Mouse (Mus musculus) left cerebral cortex, postnatal 36 days (tissue): ENCODE measurements at regions not wholly inside any gene's neighbourhood (a gene's known extent, or its start where the extent isn't known, plus 50 kb on each side); places are given as distances from the start of the nearest gene placed in this dataset.

Experiments
- DNase-seq, 2 experiments: peaks; one replicate each; pipeline ENCODE4 v3.0.0; 2021 to 2022; ENCODE audit warnings: low spot score in 2 of 2, mixed read lengths in 1 of 2
- intact Hi-C: fragments of 180-260 bp; cut with DNase I; formaldehyde crosslinking; loops from one replicate; pipeline ENCODE4 v1.15.1; 2025

GRCm38 (mm10) chr4:131253443-131253817, 309.2 kb downstream of the Matn1 start:
- intact Hi-C loops: loop anchor here (1.0 to 5.0 kb wide), 5 partner anchors 119 to 584 kb away; partner anchors contain the start of gene Ptpru
- DNase-seq: no peak

DNA sequence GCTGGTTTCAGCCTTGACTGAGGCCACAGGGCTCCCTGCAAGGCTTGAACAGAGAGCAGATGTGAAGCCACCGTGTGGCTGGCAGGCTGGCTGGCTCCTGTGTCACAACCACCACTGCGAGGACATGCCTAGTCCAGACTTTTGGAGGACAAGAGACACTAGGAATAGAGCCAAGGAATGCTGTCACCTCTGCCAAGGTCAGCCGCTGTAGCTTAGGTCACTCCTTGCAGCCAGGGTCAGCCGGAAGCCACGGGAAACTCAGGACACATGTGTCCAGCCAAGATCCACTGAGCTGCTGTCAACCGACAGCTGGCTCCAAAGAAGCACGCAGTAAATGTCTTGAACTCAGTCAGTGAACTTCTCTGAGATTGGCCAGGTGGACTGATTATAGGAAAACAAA, 310.1 kb downstream of the Matn1 start:
- no peak for DNase-seq
- intact Hi-C loops: loop anchor here (2.0 to 5.0 kb wide), 5 partner anchors 118 to 583 kb away; partner anchors contain the start of gene Ptpru

- intact Hi-C loops: loop anchor here (2.0 to 5.0 kb wide), 5 partner anchors 118 to 583 kb away; partner anchors contain the start of gene Ptpru
- DNase-seq: no peak
Observed at GRCm38 (mm10) chr4:131254691-131255090, 310.5 kb downstream of the Matn1 start.

DNA sequence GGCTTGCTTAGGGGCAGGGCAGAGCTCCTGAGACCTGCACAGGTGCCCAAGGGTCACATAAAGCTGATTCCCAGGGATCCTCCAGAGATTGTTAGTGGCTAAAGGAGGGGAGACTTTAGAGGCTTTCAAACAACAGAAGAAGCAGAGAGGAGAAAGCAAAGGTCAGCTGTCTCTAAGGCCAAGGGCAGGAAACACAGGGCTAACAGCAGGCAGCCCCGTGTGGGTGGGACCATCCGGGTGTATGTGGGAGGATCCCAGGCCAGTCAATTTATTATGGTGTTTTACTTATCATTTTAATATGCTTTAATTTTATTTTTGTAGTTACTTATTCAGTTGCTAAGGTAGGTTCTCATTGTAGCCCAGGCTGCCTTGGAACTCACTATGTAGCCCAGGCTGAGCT, 317.1 kb downstream of the Matn1 start:
- no peak for DNase-seq
- intact Hi-C loops: no loop called here

DNA sequence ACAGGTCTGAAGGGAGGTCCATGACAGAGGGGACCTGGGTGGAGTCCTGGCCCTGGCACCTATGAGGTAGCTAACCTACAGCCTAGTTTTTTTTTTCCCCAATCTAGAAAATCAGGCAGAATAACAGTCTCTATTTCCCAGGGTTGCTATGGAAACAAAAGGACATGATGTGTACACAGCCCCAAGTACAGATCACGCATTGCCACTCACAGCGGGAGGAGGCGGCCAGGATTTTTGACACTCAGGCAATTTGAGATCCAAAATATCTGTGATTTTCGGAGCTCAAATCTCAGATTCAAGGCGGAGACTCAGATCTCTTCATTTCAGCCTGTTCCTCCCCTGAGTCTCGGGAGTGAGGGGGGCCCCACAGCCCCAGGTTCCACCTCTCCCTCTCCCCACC, 318.7 kb downstream of the Matn1 start:
- intact Hi-C loops: no loop called here
- no peak for DNase-seq

DNA sequence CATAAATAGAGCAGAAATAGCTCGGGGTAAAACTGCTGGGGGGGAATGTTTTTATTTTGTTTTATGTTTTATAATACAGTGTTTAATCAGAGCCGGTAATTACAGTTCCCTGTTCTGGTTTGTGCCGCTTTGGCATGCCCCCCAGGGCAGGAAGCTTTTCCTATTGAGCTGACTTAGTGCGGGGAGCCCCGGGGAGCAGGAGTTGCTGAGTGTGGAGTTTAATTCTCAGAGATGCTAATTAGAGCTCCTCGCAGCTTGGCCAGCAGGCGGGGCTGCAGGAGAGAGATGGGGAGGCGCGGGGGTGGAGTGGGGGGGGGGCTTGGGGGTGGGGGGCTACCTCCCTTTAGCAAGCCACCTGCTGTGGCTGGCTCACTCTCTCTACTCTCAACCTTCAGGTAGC, 322.6 kb downstream of the Matn1 start:
- intact Hi-C loops: loop anchor here (5.0 kb wide), 1 partner anchor 111 kb away; no protein-coding TSS in a partner anchor
- DNase-seq: no peak

- no peak for DNase-seq
- intact Hi-C loops: loop anchor here (5.0 kb wide), 1 partner anchor 110 kb away; no protein-coding TSS in a partner anchor
Observed at GRCm38 (mm10) chr4:131267760-131268159, 323.6 kb downstream of the Matn1 start.

GRCm38 (mm10) chr4:131270192-131270591, 326.0 kb downstream of the Matn1 start:
- peak; percentile 44 to 47 for DNase-seq
- intact Hi-C loops: no loop called here

- intact Hi-C loops: loop anchor here (2.0 kb wide), 1 partner anchor 157 kb away; no protein-coding TSS in a partner anchor
Observed at GRCm38 (mm10) chr4:131272060-131272459, 327.9 kb downstream of the Matn1 start.

GRCm38 (mm10) chr4:131293560-131293959, 349.4 kb downstream of the Matn1 start:
- intact Hi-C loops: no loop called here
- no peak for DNase-seq

More at GRCm38 (mm10) chr4:131272060-131272459, 327.9 kb downstream of the Matn1 start:
- no peak for DNase-seq

DNA sequence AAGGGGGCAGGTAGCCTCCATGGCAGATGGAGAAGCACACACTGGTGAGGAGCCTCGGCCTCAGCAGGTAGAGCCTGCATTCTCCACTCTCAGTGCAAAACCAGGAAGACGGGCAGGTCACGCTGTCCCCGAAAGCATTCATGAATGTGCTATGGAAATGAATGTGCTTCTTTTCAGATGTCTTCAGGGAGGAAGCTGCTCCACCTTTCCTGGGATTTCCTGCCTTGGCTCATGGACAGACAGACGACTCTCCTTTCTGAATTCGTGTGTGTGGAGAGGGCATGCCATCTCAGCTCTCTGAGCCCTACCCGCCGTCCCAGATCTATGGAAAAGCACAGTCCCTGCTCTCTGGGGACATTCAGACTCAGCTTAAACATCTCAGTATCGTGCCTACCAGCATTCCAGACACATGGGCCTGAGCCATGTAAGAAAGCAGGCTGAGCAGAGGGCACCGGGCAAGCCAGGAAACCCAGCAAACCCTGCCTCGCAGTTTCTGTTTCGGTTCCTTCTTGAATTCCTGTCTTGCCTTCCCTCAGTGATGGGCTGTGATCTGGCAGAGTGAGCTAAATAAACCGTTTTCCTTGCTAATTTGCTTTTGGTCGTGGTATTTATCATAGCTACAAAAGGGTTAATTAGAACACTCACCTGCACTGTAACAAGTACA, 354.0 kb downstream of the Matn1 start:
- intact Hi-C loops: no loop called here
- DNase-seq: no peak

DNA sequence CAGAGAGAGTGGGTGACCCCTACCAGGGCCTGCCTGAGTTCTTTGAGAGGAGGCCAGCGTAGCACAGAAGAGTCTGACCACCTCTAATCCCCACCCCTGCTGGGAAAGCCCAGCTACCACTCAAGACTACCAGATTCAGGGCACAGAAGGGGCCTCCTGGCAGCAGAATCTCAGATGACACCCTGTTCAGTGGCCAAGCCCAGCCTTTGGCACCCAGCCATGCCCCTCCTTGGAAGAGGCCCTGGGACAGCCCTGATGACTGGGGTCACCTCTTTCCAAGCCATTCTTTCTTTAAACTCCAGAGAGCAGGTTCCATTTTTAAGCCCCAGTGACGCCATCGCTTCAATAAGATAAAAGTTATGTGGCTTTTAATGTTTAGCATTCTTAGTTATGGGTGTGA, 359.8 kb downstream of the Matn1 start:
- intact Hi-C loops: no loop called here
- DNase-seq: peak in 1 of 2 experiments; percentile 20

GRCm38 (mm10) chr4:131304361-131304777, 360.2 kb downstream of the Matn1 start:
- peak; percentile 75 to 80 for DNase-seq
- intact Hi-C loops: no loop called here

DNA sequence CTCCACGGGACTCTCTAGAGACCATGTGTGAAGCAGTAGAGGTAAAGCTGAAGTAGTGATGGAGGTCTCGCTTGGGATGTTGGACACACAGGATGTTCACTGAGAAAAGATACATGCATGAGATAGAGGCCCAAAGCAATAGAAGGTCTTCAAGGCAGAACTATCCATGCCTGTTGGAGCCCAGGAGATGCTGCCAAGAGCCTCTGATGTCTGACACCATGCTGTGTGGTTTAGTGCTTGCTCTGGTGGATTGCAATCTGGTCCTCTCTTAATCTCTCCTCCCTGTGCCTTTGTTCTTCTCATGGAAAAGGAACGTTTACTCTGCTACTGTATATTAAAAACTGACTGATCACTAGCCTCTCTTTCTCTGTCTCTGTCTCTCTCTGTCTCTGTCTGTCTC, 370.0 kb downstream of the Matn1 start:
- intact Hi-C loops: no loop called here
- no peak for DNase-seq

DNA sequence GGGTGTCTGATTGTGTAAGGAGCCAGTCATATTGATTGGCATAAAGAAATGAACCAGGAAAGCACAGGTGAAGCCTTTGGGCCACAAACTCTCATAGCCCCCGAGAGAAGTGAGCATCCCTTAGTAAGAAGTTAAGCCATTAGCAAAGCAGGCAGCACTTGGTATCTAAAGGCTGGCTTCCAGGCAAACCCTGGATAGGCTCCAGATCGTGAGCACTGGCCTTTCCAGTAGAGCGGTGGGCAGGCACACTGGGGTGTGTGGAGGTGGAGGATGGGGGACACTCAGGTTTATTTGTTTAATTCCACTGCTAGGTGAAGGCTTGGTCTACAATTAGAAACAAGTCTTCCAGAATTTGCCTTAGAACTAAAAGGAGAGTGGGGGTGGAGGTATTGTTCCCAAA, 371.9 kb downstream of the Matn1 start:
- intact Hi-C loops: no loop called here
- no peak for DNase-seq

DNA sequence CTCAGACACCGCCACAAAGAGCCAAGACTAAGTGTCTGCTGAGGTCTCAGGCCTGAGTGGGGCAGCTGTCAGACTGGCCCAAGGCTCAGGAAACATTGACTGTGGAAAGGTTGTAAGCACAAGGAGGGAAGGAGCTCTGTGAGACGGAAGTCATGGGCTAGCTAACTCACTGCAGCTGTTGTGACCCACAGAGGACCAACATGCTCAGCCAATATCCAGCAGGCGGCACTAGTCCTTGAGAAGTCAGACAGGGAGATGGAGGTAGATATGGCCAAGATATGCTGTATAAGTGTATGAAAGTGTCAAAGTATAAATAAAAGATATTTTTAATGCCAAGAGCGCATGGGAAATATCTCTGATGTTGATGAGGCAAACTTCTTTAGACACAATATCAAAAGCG, 378.1 kb downstream of the Matn1 start:
- intact Hi-C loops: no loop called here
- DNase-seq: no peak

GRCm38 (mm10) chr4:131324486-131324885, 380.3 kb downstream of the Matn1 start:
- intact Hi-C loops: no loop called here
- peak; percentile 18 to 24 for DNase-seq

DNA sequence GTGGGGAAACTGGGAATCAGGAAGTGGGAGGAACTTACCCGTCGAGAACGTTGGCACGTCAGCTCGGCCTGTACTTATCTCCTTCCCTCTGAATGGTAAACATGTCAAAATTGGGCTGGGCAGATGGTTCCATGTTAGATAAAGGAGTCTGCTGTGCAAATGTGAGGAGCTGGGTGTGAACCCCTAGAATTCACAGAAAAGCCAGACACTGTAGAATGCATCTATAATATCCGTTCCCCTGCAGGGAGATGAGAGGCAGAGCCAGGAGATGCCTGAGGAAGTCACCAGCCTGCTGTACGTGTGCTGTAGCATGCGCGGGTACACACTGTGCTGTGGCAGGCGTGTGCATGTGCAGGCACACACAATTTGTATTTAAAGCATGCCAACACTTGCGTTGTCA, 381.0 kb downstream of the Matn1 start:
- DNase-seq: no peak

DNA sequence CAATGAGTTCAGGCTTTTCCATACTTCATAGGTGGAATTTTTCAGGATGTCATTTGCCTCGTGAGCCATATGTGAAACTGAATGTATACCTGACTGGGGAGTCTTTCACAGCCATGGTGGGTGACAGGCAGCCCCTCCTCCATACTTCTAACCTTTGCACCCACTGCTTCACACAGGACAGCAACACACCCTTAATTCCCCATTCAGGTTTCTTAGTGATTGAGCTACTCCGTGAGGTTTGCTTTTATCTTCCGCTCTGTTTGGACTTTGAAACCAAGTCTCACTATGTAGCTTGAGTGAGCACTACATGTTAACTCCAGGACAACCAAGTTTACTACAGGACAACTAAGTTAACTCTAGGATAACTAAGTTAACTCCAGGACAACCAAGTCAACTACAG, 381.4 kb downstream of the Matn1 start:
- DNase-seq: no peak
- intact Hi-C loops: no loop called here

More for the DNA sequence above, 381.0 kb downstream of the Matn1 start:
- intact Hi-C loops: no loop called here

GRCm38 (mm10) chr4:131329398-131329797, 385.2 kb downstream of the Matn1 start:
- intact Hi-C loops: no loop called here

DNA sequence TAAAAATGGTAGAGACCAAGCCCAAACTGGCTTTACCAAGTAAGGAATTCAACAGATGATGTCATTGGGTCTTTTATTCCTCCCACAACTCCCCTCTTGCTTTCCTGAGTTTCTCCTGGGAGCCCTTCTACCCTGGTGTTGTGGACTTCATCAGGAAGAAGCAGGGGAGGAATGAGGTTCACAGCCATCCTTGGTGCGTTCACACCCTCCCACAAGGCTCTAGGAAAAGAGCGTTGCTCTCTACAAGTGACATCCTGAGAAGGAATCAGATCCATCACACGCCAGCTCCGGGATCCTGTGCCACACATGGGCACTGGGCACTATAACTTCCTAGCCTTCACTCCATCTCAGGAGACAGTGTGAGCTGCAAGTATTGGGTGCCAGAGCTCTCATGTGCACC, 387.5 kb downstream of the Matn1 start:
- intact Hi-C loops: no loop called here
- no peak for DNase-seq

More at GRCm38 (mm10) chr4:131329398-131329797, 385.2 kb downstream of the Matn1 start:
- no peak for DNase-seq
